Mouse (Mus musculus) macrophage (primary cell): ENCODE measurements around the gene Tfec. TPM values are rescaled to one million over a fixed set of nuclear protein-coding genes. Genes with fewer than 3 reads are reported as not detected.
A peak's percentile ranks its signal among the peaks of the same experiment; 100 is the strongest.

Experiments used
- H3K27ac ChIP-seq: fragments of 350-480 bp; formaldehyde crosslinking; 2 replicates; pipeline ENCODE4 v1.9.0; 2021
- H3K36me3 ChIP-seq: fragments of 350-480 bp; formaldehyde crosslinking; 2 replicates; pipeline ENCODE4 v1.9.0; 2021; ENCODE audit errors: inconsistent target
- H3K4me3 ChIP-seq: fragments of 350-480 bp; formaldehyde crosslinking; 2 replicates; pipeline ENCODE4 v1.9.0; 2021; ENCODE audit errors: inconsistent target
- H3K79me2 ChIP-seq: fragments of 350-480 bp; formaldehyde crosslinking; 2 replicates; pipeline ENCODE4 v1.9.0; 2021; ENCODE audit errors: inconsistent target
- WGBS: methylation state at CpG from one replicate; pipeline ENCODE4 v1.1.7; 2026; ENCODE audit warnings: inconsistent platforms; ENCODE audit not compliant: missing documents; 5-methylcytosine and 5-hydroxymethylcytosine counted together
- polyA plus RNA-seq: library from polyadenylated mRNA; stranded (reverse); fragments of 250-400 nt; gene quantifications from 3 replicates; pipeline ENCODE4 v1.2.4, GENCODE M21; 2018; ENCODE audit warnings: inconsistent platforms
- total RNA-seq, 78 experiments: library from RNA; depleted of rRNA; stranded (reverse); fragments of 250-400 nt; gene quantifications; 1 replicate in 9 of 78; 2 replicates in 24 of 78; 3 replicates in 43 of 78; 4 replicates in 2 of 78; pipeline ENCODE4 v1.2.4; 2018; ENCODE audit warnings: inconsistent platforms in 56 of 78

Gene Tfec
- 1,000 to 10,000 TPM in 5 of 26 experiments, 100 to 1,000 TPM in 20, 10 to 100 TPM in 1; 95.3 to 2,772 (median 187) TPM for total RNA-seq (2018; cell fraction: chromatin; rRNA removed)
- total RNA-seq (2018; cell fraction: cytosol; rRNA removed): 100 to 1,000 TPM in 6 of 26 experiments, 10 to 100 TPM in 20; 23.4 to 258 (median 41.3) TPM
- total RNA-seq (2018; cell fraction: nucleus; rRNA removed): 1,000 to 10,000 TPM in 3 of 26 experiments, 100 to 1,000 TPM in 17, 10 to 100 TPM in 6; 54.9 to 1,374 (median 196) TPM
- 28.9 to 54.2 TPM (median 42.6 TPM) in 3 replicates for polyA plus RNA-seq

DNA sequence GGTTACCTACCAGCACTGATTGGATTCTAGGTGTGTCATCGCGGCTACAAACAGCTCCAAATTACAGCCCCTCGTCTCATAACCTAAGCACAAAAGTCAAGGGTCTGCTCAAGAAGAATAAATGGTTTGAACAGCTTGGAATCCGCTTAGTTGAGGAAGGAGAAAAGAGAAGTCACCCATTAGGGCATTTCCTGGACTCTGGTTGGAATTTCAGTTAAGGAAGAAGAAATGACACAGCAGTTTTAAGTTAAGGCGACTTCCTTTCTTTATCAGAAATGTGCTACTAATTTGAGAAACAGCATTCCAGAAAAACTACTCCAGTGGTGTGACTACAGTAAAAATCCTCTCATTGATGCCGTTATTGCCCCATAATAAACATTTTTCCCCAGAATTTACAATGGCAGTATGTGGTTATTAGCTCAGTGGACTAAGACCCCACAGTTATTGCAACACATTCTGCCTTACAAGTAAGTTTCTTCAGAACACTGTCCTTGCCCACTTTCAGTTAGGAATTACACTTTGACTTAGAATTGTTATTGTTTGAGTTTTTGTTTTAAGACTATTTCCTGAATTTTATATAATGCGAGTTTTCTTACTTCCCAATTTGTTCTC is at the start of gene Tfec:
TSS of gene Tfec (minus strand) at position 191 of the 612 bp plus-strand sequence.
- no peaks in the 10 kb centered on the region for H3K36me3 ChIP-seq
- peak within 1 kb of the TSS; percentile 84 for H3K27ac ChIP-seq
- 4% methylated on average over 7 of the region's 7 CpGs for WGBS
- peak within 1 kb of the TSS; percentile 51 for H3K4me3 ChIP-seq
- H3K79me2 ChIP-seq: peaks cover 49% of the 10 kb centered on the region

DNA sequence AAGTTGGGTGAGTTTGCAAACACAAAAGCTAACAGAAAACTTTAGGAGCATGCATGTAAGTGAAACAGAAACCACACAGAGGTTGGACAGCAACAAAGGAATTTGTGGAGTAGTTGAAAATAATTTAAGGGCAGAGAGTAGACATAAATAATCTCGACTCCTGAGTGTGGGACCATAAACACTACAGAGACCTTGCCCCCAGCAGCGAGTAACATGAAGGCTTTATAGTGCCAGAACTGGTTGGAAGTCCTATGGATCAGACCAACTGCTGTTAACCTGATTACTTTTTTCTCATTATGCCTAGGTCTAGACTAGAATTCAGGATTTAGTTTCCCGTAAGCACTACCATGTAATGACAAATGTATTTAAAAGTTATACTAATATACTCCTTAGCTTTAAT is 49.6 kb upstream of the Tfec start:
- H3K79me2 ChIP-seq: no peaks in the 10 kb centered on the region
- no peak overlapping the region for H3K4me3 ChIP-seq
- no peak overlapping the region for H3K27ac ChIP-seq
- H3K36me3 ChIP-seq: no peaks in the 10 kb centered on the region
- 88% methylated on average over 3 of the region's 3 CpGs for WGBS

GRCm38 (mm10) chr6:16943513-16943912 is 45.3 kb upstream of the Tfec start:
- Histone ChIP-seq H3K27ac (no peak overlapping the region), H3K4me3 (no peak overlapping the region), H3K79me2 (no peaks in the 10 kb centered on the region), H3K36me3 (no peaks in the 10 kb centered on the region)
- WGBS: 9% methylated on average over 3 of the region's 3 CpGs

GRCm38 (mm10) chr6:16942433-16942832 is 44.2 kb upstream of the Tfec start:
- Histone ChIP-seq H3K79me2 (no peaks in the 10 kb centered on the region), H3K4me3 (no peak overlapping the region), H3K36me3 (no peaks in the 10 kb centered on the region), H3K27ac (no peak overlapping the region)
- WGBS: 98% methylated on average over 4 of the region's 4 CpGs

DNA sequence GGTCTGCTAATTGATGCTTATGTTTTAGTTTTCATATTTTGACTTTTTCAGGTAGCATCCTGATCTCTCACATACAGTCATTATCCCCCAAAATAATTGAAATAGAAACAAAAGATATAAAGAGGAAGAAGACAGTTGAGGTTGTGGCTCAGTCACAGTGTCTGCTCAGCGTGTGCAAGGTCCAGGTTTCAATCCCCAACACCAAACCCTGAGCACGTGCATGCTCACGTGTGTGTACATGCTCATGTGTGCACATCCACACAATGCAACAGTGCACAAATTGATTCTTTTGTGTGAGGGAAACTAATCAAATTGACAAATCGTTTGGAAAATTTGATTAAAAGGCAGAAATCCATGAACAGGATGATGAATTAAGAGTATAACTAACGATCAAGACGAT is 32.8 kb upstream of the Tfec start:
- 80% methylated on average over 6 of the region's 6 CpGs for whole genome bisulfite sequencing
- Histone ChIP-seq H3K4me3 (no peak overlapping the region), H3K36me3 (no peaks in the 10 kb centered on the region), H3K27ac (no peak overlapping the region), H3K79me2 (no peaks in the 10 kb centered on the region)

DNA sequence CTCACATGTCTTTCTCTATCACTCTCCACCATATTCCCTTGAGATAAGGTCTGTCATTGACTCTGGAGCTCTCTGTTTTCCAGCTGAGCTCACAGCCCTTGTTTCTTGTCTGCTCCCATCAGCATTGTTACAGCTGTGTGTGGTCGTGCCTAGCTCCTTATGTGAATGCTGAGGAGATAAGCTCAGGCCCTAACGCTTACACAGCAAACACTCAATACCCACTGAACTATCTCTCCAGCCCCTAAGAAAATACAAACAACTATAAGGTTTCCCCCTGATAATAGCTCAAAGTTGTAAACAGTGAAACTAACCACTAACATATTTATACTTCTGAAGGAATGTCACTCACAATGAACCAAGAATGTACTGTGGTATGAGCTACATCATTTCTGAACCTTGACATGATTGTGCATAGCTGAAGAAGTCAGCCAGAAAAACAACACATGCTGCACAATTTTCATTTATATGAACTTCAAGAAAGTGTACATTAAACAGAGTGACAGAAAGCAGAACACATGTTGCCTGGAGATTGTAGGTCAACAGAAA is 21.9 kb upstream of the Tfec start:
- Histone ChIP-seq H3K79me2 (no peaks in the 10 kb centered on the region), H3K36me3 (no peaks in the 10 kb centered on the region), H3K27ac (no peak overlapping the region), H3K4me3 (no peak overlapping the region)
- 100% methylated on average over 2 of the region's 2 CpGs for WGBS

GRCm38 (mm10) chr6:16891819-16892218 is 6.4 kb downstream of the Tfec start:
- 11% methylated on average over 5 of the region's 5 CpGs for WGBS
- Histone ChIP-seq H3K36me3 (no peaks in the 10 kb centered on the region), H3K4me3 (no peak overlapping the region), H3K79me2 (peaks cover 85% of the 10 kb centered on the region), H3K27ac (peak overlapping the region; percentile 95)

DNA sequence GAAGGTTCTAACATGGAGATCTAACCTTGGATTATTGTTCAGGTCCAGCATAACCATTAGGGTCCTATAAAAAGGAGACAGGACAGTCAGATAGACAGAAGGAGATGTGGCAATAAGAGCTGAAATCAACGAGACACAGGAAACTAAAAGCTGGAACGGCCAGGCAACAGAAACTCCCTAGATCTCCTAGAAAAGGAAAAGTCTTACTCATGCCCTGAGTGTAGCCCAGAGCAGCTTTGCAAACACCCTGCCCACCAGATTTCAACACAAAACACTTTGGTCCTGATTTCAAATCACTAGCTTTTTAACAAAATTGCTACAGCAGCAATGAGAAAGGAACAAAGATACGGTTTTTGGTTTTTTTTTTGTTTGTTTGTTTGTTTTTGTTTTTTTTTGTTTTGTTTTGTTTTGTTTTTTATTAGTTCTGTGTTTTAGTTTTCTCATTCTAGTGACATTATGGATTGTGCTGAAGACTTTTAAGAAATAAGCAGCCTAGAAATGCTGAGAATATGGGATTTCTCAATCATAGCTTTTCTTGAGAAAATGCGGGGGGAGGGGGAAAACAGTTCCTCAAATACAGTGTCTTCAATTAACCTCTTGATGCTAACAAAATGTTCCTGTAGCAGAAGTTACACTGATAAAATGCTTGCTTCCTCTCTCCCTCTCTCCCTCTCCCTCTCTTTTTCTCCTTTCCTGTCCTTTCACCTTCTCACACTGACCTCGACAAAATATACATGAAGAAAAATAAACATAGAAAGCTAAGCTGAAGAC is 14.5 kb downstream of the Tfec start:
- Histone ChIP-seq H3K79me2 (peaks cover 91% of the 10 kb centered on the region), H3K36me3 (no peaks in the 10 kb centered on the region), H3K27ac (peak overlapping the region; percentile 56), H3K4me3 (no peak overlapping the region)
- 22% methylated on average over 5 of the region's 5 CpGs for WGBS

DNA sequence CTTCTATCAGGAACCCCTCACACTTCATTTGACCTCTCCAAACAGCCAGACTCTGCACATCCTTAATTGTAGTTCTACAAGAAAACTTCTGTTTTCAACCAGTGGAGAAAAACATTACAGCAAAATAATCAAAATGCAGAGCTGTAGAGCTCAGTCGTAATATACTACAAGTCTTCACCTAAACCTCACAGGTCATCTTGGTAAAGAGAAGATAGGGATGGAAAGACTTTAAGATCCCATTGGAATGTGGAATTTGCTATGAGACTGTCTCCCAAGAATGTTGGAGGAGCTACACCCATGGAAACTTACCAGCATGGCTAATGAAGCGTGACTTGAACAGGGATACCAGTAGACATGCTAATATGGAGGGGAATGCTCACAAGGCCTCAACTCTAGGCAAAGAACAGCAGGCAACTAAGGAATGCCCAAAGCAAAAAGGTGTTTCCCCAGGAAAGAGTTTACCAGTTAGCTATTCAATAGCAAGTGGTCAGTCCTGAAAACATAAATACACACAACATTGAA is 24.2 kb downstream of the Tfec start:
- peaks cover 100% of the 10 kb centered on the region; the same call in 1 of the 2 replicates for H3K79me2 ChIP-seq
- no peak overlapping the region for H3K27ac ChIP-seq
- H3K4me3 ChIP-seq: no peak overlapping the region
- H3K36me3 ChIP-seq: no peaks in the 10 kb centered on the region
- 89% methylated on average over 2 of the region's 2 CpGs for WGBS

DNA sequence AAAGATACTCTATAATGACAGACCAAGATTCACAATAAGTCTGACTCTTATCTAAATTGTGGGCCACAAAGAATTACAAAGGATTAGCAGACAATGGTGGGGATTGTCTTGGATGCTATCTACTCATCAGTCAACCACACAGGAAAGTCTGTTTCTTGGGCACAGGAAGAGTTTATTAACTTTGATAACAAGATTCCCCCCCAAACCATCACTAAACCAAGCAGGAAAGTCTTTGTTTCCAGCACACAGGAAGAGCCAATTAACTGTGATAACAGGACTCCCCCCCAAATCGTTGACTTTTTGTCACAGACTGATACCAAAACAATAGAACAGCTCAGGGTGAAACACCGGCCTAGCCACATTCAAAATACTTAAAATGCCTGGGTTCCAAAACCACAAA is 28.2 kb downstream of the Tfec start:
- Histone ChIP-seq H3K4me3 (no peak overlapping the region), H3K36me3 (0 out of 2 replicates have a peak, but pooled peaks cover 7% of the 10 kb centered on the region), H3K27ac (no peak overlapping the region), H3K79me2 (peaks cover 70% of the 10 kb centered on the region; the same call in 1 of the 2 replicates)
- WGBS: 23% methylated on average over 2 of the region's 2 CpGs

GRCm38 (mm10) chr6:16868314-16868713 is 29.9 kb downstream of the Tfec start:
- no peak overlapping the region for H3K27ac ChIP-seq
- peaks cover 53% of the 10 kb centered on the region; the same call in 1 of the 2 replicates for H3K79me2 ChIP-seq
- no peak overlapping the region for H3K4me3 ChIP-seq
- peaks cover 19% of the 10 kb centered on the region; the same call in 1 of the 2 replicates for H3K36me3 ChIP-seq
- 67% methylated on average over 2 of the region's 2 CpGs for WGBS

DNA sequence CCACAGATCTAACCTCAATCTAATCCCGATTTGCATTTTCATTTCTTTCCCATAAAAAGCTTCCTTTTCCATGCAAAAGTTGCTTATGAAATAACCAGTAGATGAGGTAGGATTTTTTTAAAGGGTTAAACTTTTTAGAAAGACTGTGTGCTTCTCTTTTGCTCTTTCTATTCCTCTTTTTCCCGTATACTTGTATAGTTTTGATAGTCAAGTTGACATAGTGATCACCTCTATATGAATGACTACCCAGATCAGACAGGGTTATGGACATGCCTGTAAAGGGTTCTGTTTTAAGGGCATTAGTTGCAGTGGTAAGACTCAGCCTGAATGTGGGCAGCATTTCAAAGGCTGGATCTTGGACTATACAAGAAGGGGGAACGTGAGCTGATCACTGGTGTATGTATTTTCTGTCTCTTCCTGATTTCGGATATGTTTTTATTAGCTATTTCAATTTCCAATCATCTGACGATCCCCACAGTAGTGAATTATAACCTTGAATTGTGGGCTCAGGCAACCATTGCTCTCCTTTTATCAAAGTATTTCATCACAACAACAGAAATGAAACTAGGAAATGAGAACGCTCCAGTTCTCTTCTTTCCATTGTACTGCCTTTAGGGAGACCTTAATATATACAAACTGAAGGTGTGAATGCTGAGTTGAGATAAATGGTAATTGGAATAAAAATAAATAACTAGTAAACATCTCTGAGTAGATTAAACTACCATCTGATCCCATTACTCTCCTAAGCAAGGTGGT is 35.3 kb downstream of the Tfec start:
- WGBS: 50% methylated on average over 5 of the region's 6 CpGs
- Histone ChIP-seq H3K27ac (no peak overlapping the region), H3K36me3 (peaks cover 19% of the 10 kb centered on the region; the same call in 1 of the 2 replicates), H3K4me3 (no peak overlapping the region), H3K79me2 (no peaks in the 10 kb centered on the region)

DNA sequence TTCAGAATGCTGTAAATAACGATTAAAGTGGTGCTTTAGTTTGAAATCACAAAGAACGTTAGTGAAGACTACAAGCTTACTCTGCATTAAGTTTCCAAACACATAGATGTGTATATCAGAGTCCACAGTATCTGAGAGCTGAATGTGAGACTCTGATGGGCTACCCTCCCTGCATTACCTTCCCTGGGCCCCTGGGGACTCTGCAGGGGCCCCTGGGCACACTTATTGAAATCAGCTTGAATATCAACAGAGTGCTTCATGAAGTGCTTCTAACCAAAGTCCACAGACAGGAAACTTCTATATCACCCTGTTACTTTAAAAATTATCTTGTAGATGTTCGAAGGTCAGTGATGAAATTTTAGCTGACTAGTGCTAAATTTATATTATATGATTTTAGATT is 36.2 kb downstream of the Tfec start:
- Histone ChIP-seq H3K79me2 (no peaks in the 10 kb centered on the region), H3K36me3 (peaks cover 16% of the 10 kb centered on the region; the same call in 1 of the 2 replicates), H3K4me3 (no peak overlapping the region), H3K27ac (no peak overlapping the region)
- WGBS: 96% methylated on average over 2 of the region's 3 CpGs
